Mouse (Mus musculus): ENCODE data around the gene 4932411N23Rik. TPM values are rescaled to one million over a fixed set of nuclear protein-coding genes. Genes with fewer than 3 reads are reported as not detected.
"Not testable (repeated sequence)": the region's sequence is repeated elsewhere in the genome, so short reads cannot be mapped to it uniquely, and the experiment has no call there.

Gene 4932411N23Rik
- polyA plus RNA-seq (2012; rRNA removed), result not detected in 2 replicates

DNA sequence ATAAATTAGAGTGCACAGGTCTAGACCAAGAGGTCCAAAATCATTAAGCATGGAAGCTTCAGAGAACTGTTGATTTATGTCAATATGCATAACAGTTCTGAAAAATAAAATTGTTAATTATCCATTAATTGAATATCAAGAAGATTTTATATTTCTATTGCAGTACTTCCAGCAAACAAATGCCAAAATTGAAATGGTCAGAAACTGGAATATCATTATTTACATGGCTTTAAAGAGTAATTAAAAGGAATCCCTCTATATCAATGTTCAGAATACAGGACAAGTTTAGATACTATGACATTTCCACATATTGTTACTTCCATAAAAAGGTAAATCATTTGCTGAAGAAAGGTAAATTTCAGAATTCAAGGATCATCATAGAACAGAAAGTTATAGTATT is at the start of gene 4932411N23Rik:
Gene 4932411N23Rik (minus strand): TSS at position 101 of the 400 bp plus-strand sequence.
- H3K4me3 ChIP-seq (ENCODE audit: control insufficient read depth, insufficient read depth, low read length), result no peak within 1 kb of the TSS
- no peaks in the 10 kb centered on the region for H3K36me3 ChIP-seq (ENCODE audit: control insufficient read depth, insufficient read depth, low read length)
- no peak for TF ChIP-seq CTCF (IDR thresholded peaks at IDR 0.05; ENCODE audit: borderline replicate concordance, control insufficient read depth, extremely low read depth, insufficient read depth, low read length, poor library complexity)
- no peak for TF ChIP-seq POLR2A (IDR thresholded peaks at IDR 0.05; ENCODE audit: control insufficient read depth, extremely low read depth, insufficient read depth, low read length, poor library complexity)
- DNase-seq, result no peak
- no peak within 1 kb of the TSS for H3K27ac ChIP-seq (ENCODE audit: control insufficient read depth, insufficient read depth, low read length)
- no peaks in the 10 kb centered on the region for H3K27me3 ChIP-seq (ENCODE audit: control insufficient read depth, insufficient read depth, low read length)
- H3K4me1 ChIP-seq (replicated peaks; ENCODE audit: control insufficient read depth, insufficient read depth, low read length), result no peaks in the 10 kb centered on the region

GRCm38 (mm10) chrX:126779895-126780294 is 35.8 kb downstream of the 4932411N23Rik start:
- Histone ChIP-seq H3K4me1 (replicated peaks; ENCODE audit: control insufficient read depth, insufficient read depth, low read length) (no peaks in the 10 kb centered on the region), H3K27ac (ENCODE audit: control insufficient read depth, insufficient read depth, low read length) (no peak overlapping the region), H3K4me3 (ENCODE audit: control insufficient read depth, insufficient read depth, low read length) (no peak overlapping the region), H3K36me3 (ENCODE audit: control insufficient read depth, insufficient read depth, low read length) (no peaks in the 10 kb centered on the region), H3K27me3 (ENCODE audit: control insufficient read depth, insufficient read depth, low read length) (no peaks in the 10 kb centered on the region)
- no peak for DNase-seq
- TF ChIP-seq CTCF (IDR thresholded peaks at IDR 0.05; ENCODE audit: borderline replicate concordance, control insufficient read depth, extremely low read depth, insufficient read depth, low read length, poor library complexity), result no peak
- TF ChIP-seq POLR2A (IDR thresholded peaks at IDR 0.05; ENCODE audit: control insufficient read depth, extremely low read depth, insufficient read depth, low read length, poor library complexity), result no peak
- WGBS, result 93% methylated on average over 5 of the region's 5 CpGs

DNA sequence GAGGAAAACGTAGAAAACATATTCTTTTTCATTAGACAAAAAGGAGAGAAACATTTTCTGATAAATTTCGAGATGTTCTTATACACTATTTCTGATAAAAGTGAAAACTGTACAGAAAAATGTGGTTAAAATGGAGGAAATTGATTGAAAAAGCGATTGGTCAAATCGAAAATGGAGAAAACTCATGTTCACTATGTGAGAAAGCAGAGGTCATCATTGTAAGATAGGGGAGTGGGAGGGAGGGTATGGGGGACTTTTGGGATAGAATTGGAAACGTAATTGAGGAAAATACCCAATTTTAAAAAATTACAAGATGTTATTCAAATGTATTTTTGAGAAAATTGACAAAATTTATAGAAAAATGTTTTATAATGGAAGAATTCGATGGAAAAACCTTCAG is 38.0 kb downstream of the 4932411N23Rik start:
- 89% methylated on average over 5 of the region's 6 CpGs for WGBS
- H3K4me3 ChIP-seq (ENCODE audit: control insufficient read depth, insufficient read depth, low read length); H3K4me1 ChIP-seq (replicated peaks; ENCODE audit: control insufficient read depth, insufficient read depth, low read length); H3K27ac ChIP-seq (ENCODE audit: control insufficient read depth, insufficient read depth, low read length); H3K36me3 ChIP-seq (ENCODE audit: control insufficient read depth, insufficient read depth, low read length); H3K27me3 ChIP-seq (ENCODE audit: control insufficient read depth, insufficient read depth, low read length): not testable (repeated sequence)
- DNase-seq, result peak; percentile 1

GRCm38 (mm10) chrX:126774846-126775245 is 40.8 kb downstream of the 4932411N23Rik start:
- not testable (repeated sequence) for H3K27ac ChIP-seq (ENCODE audit: control insufficient read depth, insufficient read depth, low read length); H3K4me1 ChIP-seq (replicated peaks; ENCODE audit: control insufficient read depth, insufficient read depth, low read length); H3K4me3 ChIP-seq (ENCODE audit: control insufficient read depth, insufficient read depth, low read length); DNase-seq; H3K27me3 ChIP-seq (ENCODE audit: control insufficient read depth, insufficient read depth, low read length); H3K36me3 ChIP-seq (ENCODE audit: control insufficient read depth, insufficient read depth, low read length)
- WGBS, result 88% methylated on average over 5 of the region's 5 CpGs

DNA sequence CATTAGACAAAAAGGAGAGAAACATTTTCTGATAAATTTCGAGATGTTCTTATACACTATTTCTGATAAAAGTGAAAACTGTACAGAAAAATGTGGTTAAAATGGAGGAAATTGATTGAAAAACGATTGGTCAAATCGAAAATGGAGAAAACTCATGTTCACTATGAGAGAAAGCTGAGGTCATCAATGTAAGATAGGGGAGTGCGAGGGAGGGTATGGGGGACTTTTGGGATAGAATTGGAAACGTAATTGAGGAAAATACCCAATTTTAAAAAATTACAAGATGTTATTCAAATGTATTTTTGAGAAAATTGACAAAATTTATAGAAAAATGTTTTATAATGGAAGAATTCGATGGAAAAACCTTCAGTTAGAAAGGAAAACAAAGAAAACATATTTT is 42.2 kb downstream of the 4932411N23Rik start:
- H3K27ac ChIP-seq (ENCODE audit: control insufficient read depth, insufficient read depth, low read length); H3K27me3 ChIP-seq (ENCODE audit: control insufficient read depth, insufficient read depth, low read length); DNase-seq; H3K36me3 ChIP-seq (ENCODE audit: control insufficient read depth, insufficient read depth, low read length); H3K4me3 ChIP-seq (ENCODE audit: control insufficient read depth, insufficient read depth, low read length); H3K4me1 ChIP-seq (replicated peaks; ENCODE audit: control insufficient read depth, insufficient read depth, low read length): not testable (repeated sequence)
- WGBS, result 85% methylated on average over 5 of the region's 6 CpGs

Other genes with a start within 250 kb of the 4932411N23Rik start
- not detected in 2 replicates for gene Gm382, start 224.1 kb upstream of the 4932411N23Rik start, polyA plus RNA-seq (2012; rRNA removed)

All from thymus, adult 2 months (tissue).